Mouse (Mus musculus) MEL (cell line): ENCODE data around the gene Ksr1. TPM values are rescaled to one million over a fixed set of nuclear protein-coding genes. Genes with fewer than 3 reads are reported as not detected.

Source experiments
- DNase-seq: peaks from one replicate; pipeline ENCODE4 v3.0.0; 2011; ENCODE audit warnings: low read depth, low spot score
- H3K27ac ChIP-seq: 2 replicates; pipeline ENCODE4 v1.5.1; 2012; ENCODE audit warnings: low read depth, mild to moderate bottlenecking, control low read depth, low read length, moderate library complexity; ENCODE audit not compliant: control insufficient read depth
- H3K27me3 ChIP-seq, 2 experiments: fragments of 150-350 bp in 1 of 2; sonication (generic) in 1 of 2; 2 replicates each; pipeline ENCODE4 v1.6.1; 2012; ENCODE audit warnings: low read length in 2 of 2, mild to moderate bottlenecking in 2 of 2, improper control_type of control experiment in 1 of 2, moderate library complexity in 1 of 2; ENCODE audit not compliant: insufficient read depth in 2 of 2, control insufficient read depth in 1 of 2
- H3K36me3 ChIP-seq, 2 experiments: 2 replicates each; pipeline ENCODE4 v1.6.1; 2012 to 2014; ENCODE audit warnings: low read length in 2 of 2, improper control_type of control experiment in 1 of 2, inconsistent platforms in 1 of 2, mild to moderate bottlenecking in 1 of 2; ENCODE audit not compliant: insufficient read depth in 2 of 2, control insufficient read depth in 1 of 2
- H3K4me1 ChIP-seq, 2 experiments: fragments of 150-350 bp in 1 of 2; sonication (generic) in 1 of 2; 2 replicates each; pipeline ENCODE4 v1.6.1; 2012; ENCODE audit warnings: low read length in 2 of 2, improper control_type of control experiment in 1 of 2, mild to moderate bottlenecking in 1 of 2; ENCODE audit not compliant: insufficient read depth in 2 of 2, control insufficient read depth in 1 of 2
- H3K4me3 ChIP-seq, 2 experiments: fragments of 150-350 bp in 1 of 2; sonication (generic) in 1 of 2; 2 replicates each; pipeline ENCODE4 v1.5.1; 2012; ENCODE audit warnings: low read depth in 2 of 2, low read length in 2 of 2, mild to moderate bottlenecking in 2 of 2, moderate library complexity in 2 of 2, control low read depth in 1 of 2, improper control_type of control experiment in 1 of 2; ENCODE audit not compliant: control insufficient read depth in 1 of 2, insufficient read depth in 1 of 2
- H3K79me2 ChIP-seq: 2 replicates; pipeline ENCODE4 v1.6.1; 2012; ENCODE audit warnings: mild to moderate bottlenecking, low read length, moderate library complexity; ENCODE audit not compliant: control insufficient read depth, poor library complexity, insufficient read depth
- H3K9ac ChIP-seq: 2 replicates; pipeline ENCODE4 v1.6.1; 2012; ENCODE audit warnings: low read depth, mild to moderate bottlenecking, control low read depth, low read length, moderate library complexity; ENCODE audit not compliant: control insufficient read depth, poor library complexity, severe bottlenecking
- H3K9me3 ChIP-seq: fragments of 150-350 bp; sonication (generic); replicated peaks from 2 replicates; pipeline ENCODE4 v1.6.1; 2012; ENCODE audit warnings: mild to moderate bottlenecking, low read length, improper control_type of control experiment, moderate library complexity; ENCODE audit not compliant: insufficient read depth
- BHLHE40 ChIP-seq: IDR thresholded peaks from 2 replicates; pipeline ENCODE4 v1.6.1; 2012; ENCODE audit warnings: low read depth, mild to moderate bottlenecking, inconsistent platforms, low read length, improper control_type of control experiment, borderline replicate concordance
- CHD1 ChIP-seq: IDR thresholded peaks from 2 replicates; pipeline ENCODE4 v1.6.1; 2012; ENCODE audit warnings: low read depth, mild to moderate bottlenecking, inconsistent platforms, low read length, improper control_type of control experiment
- CHD2 ChIP-seq: IDR thresholded peaks from 2 replicates; pipeline ENCODE4 v1.6.1; 2011; ENCODE audit warnings: low read length, improper control_type of control experiment
- CTCF ChIP-seq, 3 experiments: IDR thresholded peaks in 2 of 3; conservative IDR thresholded peaks in 1 of 3; 2 replicates each; pipeline ENCODE4 v1.5.1; 2011 to 2012; ENCODE audit warnings: low read length in 3 of 3, low read depth in 2 of 3, mild to moderate bottlenecking in 2 of 3, improper control_type of control experiment in 1 of 3, inconsistent platforms in 1 of 3, mixed read lengths in 1 of 3, moderate library complexity in 1 of 3; ENCODE audit not compliant: control insufficient read depth in 1 of 3, insufficient read depth in 1 of 3, poor library complexity in 1 of 3, severe bottlenecking in 1 of 3
- E2F4 ChIP-seq: IDR thresholded peaks from 2 replicates; pipeline ENCODE4 v1.6.1; 2011; ENCODE audit warnings: low read depth, low read length, improper control_type of control experiment, borderline replicate concordance
- EP300 ChIP-seq, 2 experiments: IDR thresholded peaks; 2 replicates each; pipeline ENCODE4 v1.6.1; 2011; ENCODE audit warnings: improper control_type of control experiment in 2 of 2, low read length in 2 of 2, low read depth in 1 of 2, mild to moderate bottlenecking in 1 of 2
- ETS1 ChIP-seq: IDR thresholded peaks from 2 replicates; pipeline ENCODE4 v1.6.1; 2012; ENCODE audit warnings: low read depth, mild to moderate bottlenecking, inconsistent platforms, low read length, improper control_type of control experiment, moderate library complexity
- GATA1 ChIP-seq: IDR thresholded peaks from 2 replicates; pipeline ENCODE4 v1.6.1; 2011; ENCODE audit warnings: low read depth, low read length, improper control_type of control experiment
- HCFC1 ChIP-seq: IDR thresholded peaks from 2 replicates; pipeline ENCODE4 v1.6.1; 2012; ENCODE audit warnings: low read depth, mild to moderate bottlenecking, inconsistent platforms, low read length, improper control_type of control experiment, moderate library complexity
- KAT2A ChIP-seq: conservative IDR thresholded peaks from 2 replicates; pipeline ENCODE4 v1.6.1; 2012; ENCODE audit warnings: low read depth, low read length, improper control_type of control experiment, inconsistent platforms
- MAFK ChIP-seq: IDR thresholded peaks from 2 replicates; pipeline ENCODE4 v1.6.1; 2011; ENCODE audit warnings: low read depth, mild to moderate bottlenecking, low read length, improper control_type of control experiment, borderline replicate concordance
- MAX ChIP-seq: IDR thresholded peaks from 2 replicates; pipeline ENCODE4 v1.6.1; 2011; ENCODE audit warnings: low read length, improper control_type of control experiment
- MAZ ChIP-seq: IDR thresholded peaks from 2 replicates; pipeline ENCODE4 v1.6.1; 2012; ENCODE audit warnings: low read depth, mild to moderate bottlenecking, inconsistent platforms, low read length, improper control_type of control experiment
- MEF2A ChIP-seq: IDR thresholded peaks from 2 replicates; pipeline ENCODE4 v1.6.1; 2014; ENCODE audit warnings: low read depth, mild to moderate bottlenecking, inconsistent platforms, low read length, improper control_type of control experiment; ENCODE audit not compliant: poor library complexity, insufficient replicate concordance, severe bottlenecking; ENCODE audit errors: extremely low read depth
- MXI1 ChIP-seq: IDR thresholded peaks from 2 replicates; pipeline ENCODE4 v1.6.1; 2011; ENCODE audit warnings: mild to moderate bottlenecking, low read depth, low read length, improper control_type of control experiment
- NRF1 ChIP-seq: IDR thresholded peaks from 2 replicates; pipeline ENCODE4 v1.6.1; 2014; ENCODE audit warnings: low read depth, mild to moderate bottlenecking, inconsistent platforms, low read length, improper control_type of control experiment, moderate library complexity; ENCODE audit not compliant: poor library complexity, insufficient read depth, severe bottlenecking
- POLR2A ChIP-seq, 2 experiments: IDR thresholded peaks; 2 replicates each; pipeline ENCODE4 v1.6.1; 2011 to 2012; ENCODE audit warnings: low read length in 2 of 2, mild to moderate bottlenecking in 2 of 2, control low read depth in 1 of 2, improper control_type of control experiment in 1 of 2, low read depth in 1 of 2, moderate library complexity in 1 of 2; ENCODE audit not compliant: control insufficient read depth in 1 of 2, insufficient read depth in 1 of 2, poor library complexity in 1 of 2
- POLR2AphosphoS2 ChIP-seq: IDR thresholded peaks from 2 replicates; pipeline ENCODE4 v1.6.1; 2011; ENCODE audit warnings: low read length, improper control_type of control experiment
- POLR2AphosphoS5 ChIP-seq: IDR thresholded peaks from 2 replicates; pipeline ENCODE4 v1.6.1; 2012; ENCODE audit warnings: low read depth, borderline replicate concordance, mild to moderate bottlenecking, inconsistent platforms, low read length, moderate library complexity, mixed read lengths
- RAD21 ChIP-seq: IDR thresholded peaks from 2 replicates; pipeline ENCODE4 v1.6.1; 2011; ENCODE audit warnings: mild to moderate bottlenecking, low read depth, low read length, improper control_type of control experiment
- SIN3A ChIP-seq: IDR thresholded peaks from 2 replicates; pipeline ENCODE4 v1.6.1; 2012; ENCODE audit warnings: low read length, improper control_type of control experiment, inconsistent platforms
- TAL1 ChIP-seq: IDR thresholded peaks from 2 replicates; pipeline ENCODE4 v1.6.1; 2012; ENCODE audit warnings: mild to moderate bottlenecking, inconsistent platforms, low read length, moderate library complexity, mixed read lengths
- TBP ChIP-seq: IDR thresholded peaks from 2 replicates; pipeline ENCODE4 v1.8.0; 2011; ENCODE audit warnings: low read depth, low read length, improper control_type of control experiment
- TCF12 ChIP-seq: IDR thresholded peaks from 2 replicates; pipeline ENCODE4 v1.6.1; 2014; ENCODE audit warnings: low read depth, mild to moderate bottlenecking, inconsistent platforms, low read length, improper control_type of control experiment, moderate library complexity
- UBTF ChIP-seq: IDR thresholded peaks from 2 replicates; pipeline ENCODE4 v1.6.1; 2012; ENCODE audit warnings: low read depth, mild to moderate bottlenecking, inconsistent platforms, low read length, improper control_type of control experiment, moderate library complexity, borderline replicate concordance; ENCODE audit not compliant: insufficient read depth
- USF1 ChIP-seq: IDR thresholded peaks from 2 replicates; pipeline ENCODE4 v1.6.1; 2014; ENCODE audit warnings: low read depth, mild to moderate bottlenecking, inconsistent platforms, low read length, improper control_type of control experiment, moderate library complexity
- USF2 ChIP-seq, 2 experiments: IDR thresholded peaks; 2 replicates each; pipeline ENCODE4 v1.6.1; 2011 to 2012; ENCODE audit warnings: improper control_type of control experiment in 2 of 2, low read length in 2 of 2, borderline replicate concordance in 1 of 2, inconsistent platforms in 1 of 2, low read depth in 1 of 2, mild to moderate bottlenecking in 1 of 2; ENCODE audit not compliant: insufficient read depth in 1 of 2
- ZKSCAN1 ChIP-seq: IDR thresholded peaks from 2 replicates; pipeline ENCODE4 v1.6.1; 2012; ENCODE audit warnings: low read depth, mild to moderate bottlenecking, inconsistent platforms, low read length, improper control_type of control experiment, moderate library complexity
- ZMIZ1 ChIP-seq: IDR thresholded peaks from 2 replicates; pipeline ENCODE4 v1.6.1; 2012; ENCODE audit warnings: low read depth, mild to moderate bottlenecking, inconsistent platforms, low read length, improper control_type of control experiment, moderate library complexity
- ZNF384 ChIP-seq: IDR thresholded peaks from 2 replicates; pipeline ENCODE4 v1.6.1; 2012; ENCODE audit warnings: low read depth, mild to moderate bottlenecking, inconsistent platforms, low read length, improper control_type of control experiment
- polyA plus RNA-seq, 2 experiments: library from polyadenylated mRNA; stranded (reverse) in 1 of 2; unstranded in 1 of 2; fragments of >175 nt in 1 of 2; fragments of >200 nt in 1 of 2; gene quantifications; 2 replicates each; pipeline versions ENCODE4 v1.2.1 to v1.2.4; 2012; ENCODE audit warnings: low replicate concordance in 2 of 2, low read depth in 1 of 2; ENCODE audit not compliant: insufficient read length in 2 of 2, insufficient read depth in 1 of 2, missing spikeins in 1 of 2
- total RNA-seq: library from RNA; depleted of rRNA; stranded (reverse); fragments of 300-350 nt; gene quantifications from 2 replicates; pipeline ENCODE4 v1.2.3, GENCODE M21; 2012

Gene Ksr1
- total and polyA plus RNA-seq, 3 experiments = 9.7 to 18.4 TPM; not detected in 1

DNA sequence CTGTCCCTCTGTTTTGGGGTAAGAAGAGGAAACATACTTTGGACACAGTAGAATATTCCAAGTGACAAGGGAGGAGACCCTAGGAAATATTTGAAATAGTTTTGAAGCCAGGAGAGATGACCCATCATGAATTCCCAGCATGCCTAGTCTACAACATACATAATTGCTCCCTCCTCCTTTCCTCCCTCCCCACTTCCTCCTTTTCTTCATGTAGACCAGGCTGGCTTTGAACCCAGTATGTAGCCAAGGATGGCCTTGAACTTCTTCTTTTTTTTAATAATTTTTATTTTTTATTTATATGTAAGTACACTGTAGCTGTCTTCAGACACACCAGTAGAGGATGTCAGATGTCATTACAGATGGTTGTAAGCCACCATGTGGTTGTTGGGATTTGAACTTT is 160.7 kb downstream of the Ksr1 start (continued):
- TF ChIP-seq ZNF384 (peak; percentile 40; the same call in 1 of the 2 replicates), NRF1 (no peak), POLR2A (IDR thresholded peaks at IDR 0.05; ENCODE audit: control insufficient read depth in 1 of 2, insufficient read depth in 1 of 2, low read depth in 1 of 2, low read length in 2 of 2, poor library complexity in 1 of 2) (no peak), TCF12 (no peak), ZMIZ1 (no peak), USF1 (no peak), POLR2AphosphoS5 (no peak), POLR2AphosphoS2 (no peak), CHD1 (no peak), TAL1 (no peak), EP300 (IDR thresholded peaks at IDR 0.05; ENCODE audit: low read depth in 1 of 2, low read length in 2 of 2) (0 out of 4 replicates have a peak, but pooled peaks of 1 of the 2 experiments have one; percentile 9), CTCF (IDR thresholded peaks at IDR 0.05 in 2 of 3, conservative IDR thresholded peaks at IDR 0.05 in 1 of 3; ENCODE audit: control insufficient read depth in 1 of 3, insufficient read depth in 1 of 3, low read depth in 2 of 3, low read length in 3 of 3, poor library complexity in 1 of 3, severe bottlenecking in 1 of 3) (no peak), CHD2 (no peak), MXI1 (no peak), ZKSCAN1 (no peak), MAX (no peak)

GRCm38 (mm10) chr11:78984483-78985177 is 161.6 kb downstream of the Ksr1 start, which contains the start of gene Lgals9:
Gene Lgals9, minus strand, starts transcription at chr11:78984946.
- Histone ChIP-seq H3K79me2 (peaks cover 38% of the 10 kb centered on the region), H3K4me1 (peaks cover 34 to 55% of the 10 kb centered on the region in 2 experiments), H3K4me3 (peak within 1 kb of the TSS; percentile 66 to 95), H3K36me3 (peaks cover 0 to 39% of the 10 kb centered on the region in 2 experiments), H3K27ac (peak within 1 kb of the TSS; percentile 78), H3K9ac (peak within 1 kb of the TSS; percentile 60), H3K27me3 (no peaks in the 10 kb centered on the region), H3K9me3 (no peaks in the 10 kb centered on the region)
- DNase-seq = peak; percentile 99
- TF ChIP-seq RAD21 = no peak; the same call in 1 of the 2 replicates
- TF ChIP-seq GATA1 = no peak
- TF ChIP-seq EP300 (IDR thresholded peaks at IDR 0.05; ENCODE audit: low read depth in 1 of 2, low read length in 2 of 2) = peak; percentile 31 to 67; a peak in 3 of 4 replicates
- TF ChIP-seq USF1 = peak; percentile 76
- peak; percentile 85; the same call in 1 of the 2 replicates for TF ChIP-seq POLR2AphosphoS5
- TF ChIP-seq MAFK = no peak
- peak; percentile 74 for TF ChIP-seq NRF1
- TF ChIP-seq MXI1 = peak; percentile 82
- TF ChIP-seq UBTF = no peak
- peak; percentile 94 for TF ChIP-seq TBP
- TF ChIP-seq ETS1 = peak; percentile 92
- TF ChIP-seq BHLHE40 = no peak
- peak; percentile 99 for TF ChIP-seq ZMIZ1
- TF ChIP-seq ZNF384 = 0 out of 2 replicates have a peak, but pooled peaks have one; percentile 24
- peak; percentile 67; the same call in 1 of the 2 replicates for TF ChIP-seq MAZ
- TF ChIP-seq TCF12 = peak; percentile 86
- TF ChIP-seq USF2 (IDR thresholded peaks at IDR 0.05; ENCODE audit: borderline replicate concordance in 1 of 2, insufficient read depth in 1 of 2, low read depth in 1 of 2, low read length in 2 of 2) = no peak
- TF ChIP-seq KAT2A = no peak
- no peak for TF ChIP-seq CTCF (IDR thresholded peaks at IDR 0.05 in 2 of 3, conservative IDR thresholded peaks at IDR 0.05 in 1 of 3; ENCODE audit: control insufficient read depth in 1 of 3, insufficient read depth in 1 of 3, low read depth in 2 of 3, low read length in 3 of 3, poor library complexity in 1 of 3, severe bottlenecking in 1 of 3)
- no peak for TF ChIP-seq CHD2
- TF ChIP-seq SIN3A = peak; percentile 91
- TF ChIP-seq MEF2A = peak; percentile 10; the same call in 1 of the 2 replicates
- no peak for TF ChIP-seq TAL1
- peak; percentile 66; the same call in 1 of the 2 replicates for TF ChIP-seq HCFC1
- no peak for TF ChIP-seq E2F4
